Mouse (Mus musculus) ovary, adult 18-20 months (tissue): ENCODE data around the gene F2r.

Experiments used
- DNase-seq: peaks from one replicate; pipeline ENCODE4 v3.0.0; 2022; ENCODE audit warnings: low spot score, mixed read lengths

The F2r gene

DNA sequence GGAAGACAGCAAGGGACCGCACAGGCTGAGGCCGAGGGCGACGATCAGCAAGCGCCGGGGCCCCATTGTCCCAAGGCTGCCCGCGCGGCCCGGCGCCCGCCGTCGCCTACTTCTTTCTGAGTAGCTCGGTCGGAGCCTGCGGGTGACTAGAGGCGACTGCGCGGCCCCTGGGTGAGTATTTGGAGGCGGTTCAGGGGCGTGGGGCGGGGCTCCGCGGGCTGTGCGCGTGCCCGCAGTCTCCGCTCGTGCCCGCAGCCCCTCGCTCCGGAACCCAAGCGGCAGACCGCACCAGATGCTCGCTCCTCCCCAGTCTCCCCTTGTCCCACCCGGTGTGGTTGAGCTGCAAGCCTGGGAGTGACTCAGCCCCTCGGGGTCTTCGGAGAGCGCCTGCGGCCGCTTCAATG lies at the start of gene F2r:
Gene F2r, minus strand, starts transcription at position 179 of the 404 bp plus-strand sequence.
- DNase-seq, result peak; percentile 67

DNA sequence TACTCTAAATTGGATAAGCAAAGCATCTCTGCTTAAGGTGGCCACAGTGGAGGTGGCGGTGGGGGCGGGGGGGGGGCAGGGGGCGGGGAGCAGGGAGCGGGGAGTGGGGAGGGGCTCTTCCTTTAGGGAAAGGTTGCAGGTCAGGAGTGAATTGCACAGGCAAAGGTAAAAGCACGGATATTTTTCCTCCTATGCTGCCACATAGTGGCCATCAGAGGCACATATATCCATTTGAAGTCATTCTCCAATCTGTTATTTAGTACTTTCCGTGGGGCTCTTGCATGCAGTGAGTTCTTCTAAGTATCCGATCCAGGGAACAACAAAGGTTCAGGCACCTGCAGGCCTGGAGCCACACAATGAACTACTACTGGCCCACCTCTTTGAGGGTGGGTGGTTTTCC lies 49.0 kb upstream of the F2r start:
- DNase-seq, result no peak

DNA sequence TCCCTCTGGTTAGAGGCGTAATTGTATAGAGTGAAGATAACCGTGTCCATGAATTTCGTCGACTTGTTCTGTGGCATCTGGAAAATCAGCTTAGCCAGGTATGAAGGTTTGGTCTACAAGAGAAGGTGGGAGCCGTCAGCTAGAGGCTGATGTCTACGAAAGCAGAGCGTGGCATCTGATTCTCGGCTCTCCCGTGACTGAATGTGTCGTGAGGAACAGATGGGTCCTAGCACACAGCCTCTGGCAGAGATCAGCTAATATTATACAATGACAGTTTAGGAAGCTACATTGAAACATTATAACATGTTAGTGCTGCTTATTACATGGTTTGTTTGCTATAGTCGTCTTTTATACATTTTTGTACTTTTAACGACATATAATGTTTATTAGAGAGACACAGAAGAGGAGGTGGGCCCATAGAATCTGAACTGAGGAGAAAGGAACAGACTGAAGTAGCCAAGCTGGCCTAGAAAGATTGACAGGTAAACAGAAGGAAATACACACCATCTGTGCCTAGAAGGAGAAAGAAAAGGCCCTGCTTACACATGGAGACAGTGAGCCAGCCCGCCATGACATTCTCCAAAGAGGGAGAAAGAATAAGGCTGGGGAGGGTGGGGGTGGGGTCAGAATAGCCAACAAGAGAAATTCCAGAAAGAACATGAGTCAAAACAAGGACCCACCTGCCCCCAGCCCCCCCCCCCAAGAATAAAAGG lies 47.5 kb upstream of the F2r start:
- DNase-seq, result no peak

DNA sequence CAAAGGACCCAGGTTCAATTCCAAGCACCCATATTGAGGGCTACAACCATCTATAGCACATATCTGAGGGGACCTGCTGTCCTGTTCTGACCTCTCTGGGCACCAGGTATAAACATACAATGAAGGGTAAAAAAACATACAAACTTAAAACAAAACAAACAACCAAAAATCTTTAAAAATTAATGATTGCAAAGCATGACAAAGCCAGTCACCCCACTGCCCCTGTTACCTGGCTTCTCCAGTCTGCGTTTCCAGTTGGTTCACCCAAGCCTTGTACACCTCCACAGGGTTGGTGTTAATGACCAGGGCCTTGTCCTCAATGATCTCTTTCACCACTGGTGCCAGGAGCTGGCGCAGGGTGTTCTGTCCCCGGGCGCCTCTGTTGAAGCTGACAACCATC lies 45.5 kb upstream of the F2r start:
- no peak for DNase-seq

DNA sequence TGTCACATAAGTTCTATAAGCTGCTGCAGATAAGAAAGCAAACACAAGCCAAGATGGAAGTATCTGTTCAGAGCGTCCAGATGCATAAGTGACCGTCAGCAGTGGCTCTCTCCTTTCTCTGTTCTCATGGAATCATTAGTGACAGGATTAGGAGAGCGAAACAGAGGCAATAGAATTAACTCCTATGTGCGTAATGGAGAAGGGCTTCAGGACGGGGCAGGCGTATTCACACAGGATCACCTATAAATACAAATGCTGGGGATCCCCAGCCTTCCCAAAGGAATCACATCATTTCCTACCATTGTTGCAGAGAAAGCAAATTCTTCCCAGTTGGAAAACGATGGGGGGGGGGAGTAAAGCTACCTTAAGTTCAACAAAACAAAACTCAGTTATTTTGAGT lies 41.1 kb upstream of the F2r start:
- no peak for DNase-seq

DNA sequence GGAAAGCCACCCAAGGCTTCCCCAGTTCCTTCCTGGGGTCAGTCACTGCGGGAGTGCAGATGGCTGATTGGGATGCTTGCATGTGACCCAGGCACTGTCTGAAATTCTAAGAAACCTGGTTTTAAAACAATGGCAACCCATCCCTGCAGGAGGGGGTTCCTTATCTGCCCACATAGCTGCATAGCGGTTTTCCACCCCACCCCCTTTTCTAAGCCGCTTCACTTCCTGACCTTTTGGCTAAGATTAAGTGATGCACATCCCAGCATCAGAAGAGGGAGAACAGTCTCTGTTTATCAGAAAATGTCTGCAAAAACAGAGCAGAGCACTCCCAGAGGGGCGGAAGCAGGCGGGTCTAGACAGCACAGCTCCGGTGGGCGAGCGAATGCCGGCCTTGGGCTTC lies 38.9 kb upstream of the F2r start:
- no peak for DNase-seq

DNA sequence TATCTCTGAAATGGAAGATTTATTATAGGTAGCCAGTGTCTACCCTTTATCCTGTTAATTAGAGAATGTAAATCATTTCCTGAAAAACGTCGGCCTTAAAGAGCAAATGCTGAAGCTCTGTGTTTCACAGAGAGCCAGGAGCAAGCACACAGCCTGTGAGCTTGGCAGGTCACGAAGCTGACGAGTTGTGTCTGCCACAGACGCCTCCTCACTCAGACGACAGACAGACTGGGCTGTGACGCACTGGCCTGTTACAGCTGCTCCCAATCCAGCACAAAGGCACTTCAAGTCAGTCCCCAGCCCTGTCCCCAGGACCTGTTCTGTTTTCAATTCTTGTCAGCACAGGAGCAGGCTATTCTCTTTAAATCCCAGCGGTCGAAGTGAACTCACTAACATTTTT lies 37.0 kb upstream of the F2r start:
- DNase-seq, result no peak

DNA sequence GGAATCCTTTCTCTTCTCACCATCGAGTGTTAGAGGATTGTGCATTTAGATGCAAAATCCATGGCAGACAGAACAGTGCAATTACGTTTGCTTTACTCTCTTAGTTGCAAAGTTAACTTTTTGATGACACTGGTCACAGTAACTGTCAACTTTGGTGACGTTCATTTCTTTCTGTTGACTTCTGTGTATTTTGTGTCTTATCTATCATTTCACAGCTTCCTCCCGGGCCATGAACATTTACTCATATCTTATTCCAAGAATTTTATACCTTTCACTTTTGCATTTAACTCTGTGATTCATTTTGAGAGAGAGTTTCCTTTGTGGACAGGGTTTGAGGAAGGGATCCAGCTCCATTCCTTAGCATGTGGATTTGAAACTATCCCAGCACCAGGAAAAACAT lies 35.4 kb upstream of the F2r start:
- DNase-seq, result no peak

DNA sequence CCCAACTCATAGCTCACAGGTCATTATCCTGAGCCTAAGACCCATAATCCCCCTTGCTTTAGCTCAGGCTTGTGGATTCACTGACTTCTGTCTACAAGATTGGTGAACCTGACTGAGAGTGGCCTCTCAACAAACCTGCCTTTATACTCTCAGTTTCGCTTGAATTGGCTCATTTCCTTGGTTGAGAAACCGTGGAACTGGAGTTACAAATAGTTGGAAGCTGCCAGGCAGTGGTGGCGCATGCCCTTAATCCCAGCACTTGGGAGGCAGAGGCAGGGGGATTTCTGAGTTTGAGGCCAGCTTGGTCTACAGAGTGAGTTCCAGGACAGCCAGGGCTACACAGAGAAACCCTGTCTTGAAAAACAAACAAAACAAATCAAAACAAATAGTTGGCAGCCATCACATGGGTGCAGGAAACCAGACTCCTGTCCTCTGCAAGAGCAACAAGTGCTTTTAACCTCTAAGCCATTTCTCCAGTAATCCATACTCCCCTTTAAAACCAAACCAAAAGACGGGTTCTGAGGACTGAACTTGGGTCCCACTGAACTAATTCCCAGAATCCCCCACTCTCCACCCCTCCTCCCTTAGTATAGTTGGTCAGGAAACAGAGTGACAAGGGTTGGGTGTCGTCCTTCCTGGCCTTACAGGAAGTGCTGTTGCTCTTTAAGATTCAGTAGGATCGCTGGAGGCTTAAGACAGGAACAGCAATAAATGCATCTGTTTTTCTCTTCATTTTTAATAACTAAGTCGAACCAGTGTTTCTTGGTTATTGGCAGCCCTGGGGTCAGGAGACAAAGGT lies 33.8 kb upstream of the F2r start:
- no peak for DNase-seq

DNA sequence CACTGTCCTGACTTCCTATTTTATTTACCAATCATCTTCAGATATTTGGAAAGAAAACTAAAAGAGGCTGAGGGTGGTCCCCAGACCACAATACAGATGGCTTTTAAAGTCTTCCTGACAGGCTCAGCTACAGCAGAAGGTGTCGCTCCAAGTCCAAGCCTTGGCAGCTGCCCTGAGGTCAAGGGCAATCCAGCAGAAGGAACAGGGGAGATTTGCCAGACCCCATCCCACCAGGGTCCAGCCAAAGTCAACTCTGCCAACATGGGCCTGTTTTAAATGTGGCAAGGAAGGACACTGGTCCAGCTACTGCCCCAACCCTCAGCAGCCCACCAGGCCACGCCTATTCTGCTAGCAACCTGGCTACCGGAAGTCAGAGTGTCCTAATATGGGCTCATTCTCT lies 31.7 kb upstream of the F2r start:
- no peak for DNase-seq

DNA sequence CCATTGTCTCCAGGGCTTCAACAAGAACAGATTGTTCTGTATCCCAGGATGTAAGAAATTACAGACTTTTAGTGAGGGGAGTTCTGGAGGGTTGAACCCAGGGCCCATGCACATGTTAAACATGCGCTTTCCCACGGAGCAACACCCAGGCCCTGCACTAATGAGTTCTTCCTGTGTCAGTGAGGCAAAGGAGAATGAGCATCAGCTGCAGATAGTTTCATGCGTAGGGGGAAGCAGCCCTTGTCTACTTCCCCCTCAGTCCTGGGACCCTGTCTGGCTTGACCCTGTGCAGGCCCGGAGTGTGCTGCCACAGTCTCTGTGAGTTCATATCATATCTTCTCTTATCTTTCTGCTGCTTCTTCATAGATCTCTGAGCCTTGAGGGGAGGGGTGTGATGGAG lies 29.0 kb upstream of the F2r start:
- DNase-seq, result no peak

DNA sequence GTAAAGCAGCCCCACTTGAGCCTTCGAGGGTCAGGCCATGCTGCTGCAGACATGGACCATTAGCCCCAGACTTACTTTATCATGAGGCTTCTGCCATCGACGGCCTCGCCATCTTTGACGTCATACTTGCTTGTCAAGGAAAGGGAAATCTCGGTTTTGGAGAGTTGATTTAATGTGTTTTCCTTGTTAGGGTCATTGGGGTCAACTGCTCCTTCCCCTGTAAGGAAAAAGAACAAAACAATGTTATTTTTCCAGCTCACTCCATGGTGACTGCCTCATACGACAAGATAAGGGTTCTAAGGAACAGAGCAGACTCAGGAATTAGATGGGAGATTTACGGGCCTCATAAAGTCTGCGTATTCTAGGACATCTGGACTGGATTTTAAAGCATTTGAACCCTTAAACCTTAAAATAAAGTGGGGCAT lies 28.4 kb upstream of the F2r start:
- no peak for DNase-seq

DNA sequence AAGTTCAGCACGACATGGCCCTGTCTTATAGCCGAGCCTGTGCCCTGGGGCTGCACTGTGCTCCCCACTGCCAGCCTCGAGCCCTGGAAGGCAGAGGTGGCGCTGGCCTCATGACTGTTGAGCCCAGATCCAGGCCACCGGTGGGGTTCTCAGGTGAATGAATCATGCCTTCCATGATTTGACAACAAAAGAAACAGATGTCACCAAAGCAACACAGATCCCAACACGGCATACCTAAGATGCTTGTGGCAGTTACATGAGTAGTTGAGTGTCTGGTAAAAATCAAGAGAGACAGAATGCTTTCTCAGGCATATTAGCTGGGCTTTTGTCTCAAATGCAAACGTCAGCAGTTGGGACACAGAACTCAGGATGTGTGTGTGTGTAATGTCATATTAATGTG lies 25.5 kb upstream of the F2r start:
- DNase-seq, result no peak

DNA sequence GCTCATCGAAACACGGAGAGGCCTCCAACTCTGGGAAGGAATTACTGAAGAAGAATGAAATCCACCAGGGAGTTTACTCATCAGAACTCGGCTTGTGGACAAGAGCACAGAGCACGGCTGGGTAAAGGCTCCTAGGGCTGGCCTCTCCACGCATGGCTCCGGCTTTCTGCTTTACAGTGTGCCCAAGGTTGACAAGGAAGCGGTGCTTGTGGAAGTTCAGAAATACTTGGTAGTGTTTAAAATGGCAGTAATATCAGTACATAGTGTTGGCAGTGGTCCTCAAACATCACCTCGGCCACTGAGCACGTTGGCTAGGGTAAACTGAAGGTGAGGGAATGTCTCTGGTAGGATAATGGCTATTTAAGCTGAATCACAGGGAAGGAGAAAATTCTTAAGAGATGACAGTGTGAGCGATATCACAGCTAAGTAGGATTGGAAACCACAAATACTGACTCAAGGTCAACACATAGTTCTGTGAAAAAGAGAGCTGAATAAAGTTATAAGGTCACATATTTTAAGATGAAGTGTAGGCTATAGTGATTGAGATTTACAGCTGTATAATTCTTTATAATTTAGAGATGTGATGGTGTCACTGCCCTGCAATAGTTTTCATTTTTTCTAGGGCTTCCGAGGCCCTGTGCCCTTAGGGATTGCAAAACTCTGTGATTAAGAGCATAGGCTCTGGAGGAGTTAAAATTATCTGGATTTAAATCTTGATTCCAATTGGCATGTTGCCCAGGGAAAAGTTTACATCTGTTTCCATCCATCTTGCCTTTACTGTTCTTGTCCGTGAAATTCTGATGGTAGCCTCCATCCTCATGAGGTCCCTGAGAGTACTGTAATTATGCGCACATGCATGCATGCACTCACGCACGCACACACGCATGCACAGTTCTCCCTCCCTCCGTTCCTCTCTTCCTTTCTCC lies 23.0 kb upstream of the F2r start:
- no peak for DNase-seq

DNA sequence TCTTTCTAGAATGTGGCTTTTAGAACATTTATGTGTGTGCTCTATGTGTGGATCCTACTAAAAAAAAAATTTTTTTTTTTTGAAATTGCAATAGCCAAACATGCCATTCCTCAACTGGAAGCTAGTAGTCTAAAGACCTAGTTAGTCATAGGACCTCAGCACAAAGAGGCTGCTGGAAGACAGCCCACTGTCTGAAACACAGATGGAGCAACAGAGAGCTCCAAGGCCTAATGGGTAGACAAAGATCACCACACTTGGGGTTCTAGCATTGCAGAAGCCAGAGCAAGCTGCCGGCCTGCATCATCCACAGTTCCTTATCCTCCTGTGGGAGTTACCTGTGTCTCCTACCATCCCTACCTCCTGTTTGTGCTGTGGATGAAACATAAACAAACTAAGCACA lies 22.1 kb upstream of the F2r start:
- no peak for DNase-seq

DNA sequence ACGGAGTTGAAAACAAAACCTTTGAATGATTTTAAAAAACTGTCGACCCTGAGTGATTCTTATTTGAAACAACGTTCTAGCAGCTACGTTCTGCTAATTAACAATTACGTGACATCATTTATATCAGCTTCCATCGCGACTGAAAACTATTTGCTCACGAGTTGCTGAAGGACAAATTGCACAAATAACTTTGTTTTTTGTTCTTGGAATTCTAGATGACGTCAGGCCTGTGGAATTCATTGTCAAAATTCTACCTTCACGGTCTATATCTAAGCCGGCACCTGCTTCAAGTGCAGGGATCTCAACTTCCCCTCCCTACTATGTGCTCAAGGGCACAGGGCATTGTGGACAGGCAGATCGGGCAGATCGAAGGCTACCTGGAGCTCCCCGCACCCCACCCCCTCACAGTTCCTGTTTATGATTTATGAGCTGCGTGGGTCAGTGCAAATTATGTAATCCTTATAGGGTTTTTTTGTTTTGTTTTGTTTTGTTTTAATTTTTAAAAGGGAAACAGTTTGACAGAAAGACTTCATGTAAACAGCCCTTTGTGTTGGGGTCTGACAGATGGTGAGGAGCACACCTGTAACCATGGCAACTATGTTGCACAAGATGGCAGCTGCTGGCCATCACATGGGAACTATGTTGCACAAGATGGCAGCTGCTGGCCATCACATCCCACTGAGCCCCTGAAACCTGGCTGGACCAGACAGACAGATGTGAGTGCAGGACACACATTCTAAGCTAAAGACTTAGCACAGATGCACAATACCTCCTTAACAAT lies 21.2 kb upstream of the F2r start:
- DNase-seq, result no peak

DNA sequence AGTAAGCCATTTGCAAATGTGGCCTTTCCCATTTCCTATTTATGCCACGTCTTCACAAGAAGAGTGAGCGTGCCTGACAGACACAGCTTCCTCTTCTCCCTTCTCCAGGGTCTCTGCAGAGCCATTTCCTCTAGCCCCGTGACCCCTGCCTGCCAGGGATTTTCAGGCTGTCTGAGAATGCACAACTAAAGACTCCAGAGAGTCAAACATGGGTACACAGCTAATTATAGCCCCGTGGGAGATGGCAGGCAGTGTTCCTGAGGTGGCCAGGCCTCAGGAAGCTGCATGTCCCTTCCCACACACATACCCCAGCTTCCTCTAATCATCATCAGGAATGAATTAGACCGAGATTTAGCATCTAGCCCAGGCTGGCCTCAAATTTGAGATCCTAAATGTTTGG lies 20.6 kb upstream of the F2r start:
- no peak for DNase-seq

DNA sequence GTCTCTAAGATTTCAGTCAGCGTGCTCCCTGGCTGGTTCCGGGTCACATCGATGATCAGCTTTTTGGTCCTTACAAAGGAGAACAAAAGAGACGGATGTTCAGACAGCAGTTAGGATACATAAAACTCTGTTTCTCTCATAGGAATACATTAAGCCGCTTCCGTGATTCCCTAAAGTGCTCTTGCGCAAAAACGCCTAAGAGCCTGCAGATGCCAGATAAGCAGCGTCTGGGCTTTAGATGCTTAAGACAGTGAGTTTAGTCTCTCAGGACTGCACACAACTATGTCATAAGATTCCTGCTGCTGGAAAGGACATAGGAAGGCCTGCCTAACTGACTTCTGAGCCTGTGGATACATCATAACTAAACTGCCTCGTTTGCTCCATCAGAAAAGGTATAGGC lies 19.4 kb upstream of the F2r start:
- DNase-seq, result no peak

DNA sequence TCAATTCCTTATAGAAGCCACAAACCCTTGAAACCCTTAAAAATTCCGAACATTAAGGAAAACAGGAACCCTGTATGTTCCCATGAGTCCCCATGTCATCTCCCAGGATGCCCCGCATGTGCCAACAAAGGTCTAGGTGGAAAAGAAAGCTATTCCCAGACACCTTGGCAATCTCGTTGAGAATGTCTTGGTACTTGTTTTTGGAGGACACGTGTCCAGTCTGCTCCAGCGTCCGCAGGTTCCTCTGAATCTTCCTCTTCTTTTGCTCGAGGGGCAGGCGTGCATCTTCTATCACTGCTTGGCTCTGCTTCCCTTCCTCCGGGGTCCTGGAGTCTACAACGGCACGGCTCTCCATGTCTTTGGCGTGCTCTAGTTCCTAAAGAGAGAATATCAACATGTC lies 17.0 kb upstream of the F2r start:
- DNase-seq, result no peak

DNA sequence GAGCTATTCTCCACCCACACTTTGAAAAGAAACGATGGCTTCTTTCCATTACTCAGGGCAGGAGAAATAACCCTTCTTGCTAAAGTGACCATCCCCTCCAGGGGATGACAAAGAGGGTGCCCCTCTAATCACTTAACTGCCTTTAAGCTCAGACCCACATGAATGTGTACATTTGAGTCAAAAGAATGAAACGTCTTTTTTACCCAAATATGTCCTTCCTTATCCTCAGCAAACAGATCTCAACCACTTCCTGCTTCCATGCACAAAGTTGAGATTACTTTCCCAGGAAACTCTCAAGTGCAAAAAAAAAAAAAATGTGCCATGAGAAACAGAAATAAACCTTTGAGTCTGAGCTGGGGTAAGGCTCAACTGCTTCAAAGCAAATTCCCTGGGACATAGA lies 16.2 kb upstream of the F2r start:
- no peak for DNase-seq

DNA sequence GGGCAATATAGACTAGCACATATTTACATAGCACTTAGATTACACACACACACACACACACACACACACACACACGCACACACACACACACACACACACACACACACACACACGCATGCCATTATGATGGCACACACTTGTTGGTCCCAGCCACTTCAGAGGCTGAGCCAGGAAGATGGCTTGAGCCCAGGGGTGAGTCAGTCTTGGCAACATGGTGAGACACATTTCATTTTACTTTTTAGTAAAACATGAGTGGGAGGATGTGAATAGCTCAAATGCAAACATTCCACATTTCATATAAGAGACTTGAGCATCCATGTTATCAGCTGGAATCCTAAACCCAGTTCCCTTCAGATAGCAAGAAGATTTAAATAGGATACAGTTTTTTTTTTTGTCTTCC lies 15.1 kb upstream of the F2r start:
- no peak for DNase-seq

DNA sequence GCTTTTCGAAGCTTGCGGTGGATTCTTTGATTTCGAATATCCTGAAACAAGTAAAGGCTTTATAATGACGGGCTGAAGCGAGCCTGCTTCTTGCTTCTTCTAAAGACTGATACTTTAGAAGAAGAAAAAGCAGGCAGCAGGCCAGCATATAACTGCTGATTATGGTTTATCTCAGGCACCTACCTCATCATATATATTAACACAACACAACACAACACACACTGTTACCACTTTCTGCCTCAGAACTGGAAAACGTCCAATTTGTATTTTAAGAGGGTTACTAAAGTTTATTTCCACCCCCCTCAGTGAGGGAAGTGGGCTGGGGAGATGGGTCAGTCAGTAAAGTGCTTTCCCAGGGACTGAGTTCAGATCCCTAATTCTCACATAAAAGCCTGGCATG lies 13.9 kb upstream of the F2r start:
- no peak for DNase-seq
